Mouse (Mus musculus) R1 (cell line): ENCODE data around the gene Elac2.

ENCODE experiments used
- DNase-seq: peaks from one replicate; pipeline ENCODE4 v3.0.0-alpha.2; 2018; ENCODE audit warnings: low read depth, low spot score

Gene Elac2

DNA sequence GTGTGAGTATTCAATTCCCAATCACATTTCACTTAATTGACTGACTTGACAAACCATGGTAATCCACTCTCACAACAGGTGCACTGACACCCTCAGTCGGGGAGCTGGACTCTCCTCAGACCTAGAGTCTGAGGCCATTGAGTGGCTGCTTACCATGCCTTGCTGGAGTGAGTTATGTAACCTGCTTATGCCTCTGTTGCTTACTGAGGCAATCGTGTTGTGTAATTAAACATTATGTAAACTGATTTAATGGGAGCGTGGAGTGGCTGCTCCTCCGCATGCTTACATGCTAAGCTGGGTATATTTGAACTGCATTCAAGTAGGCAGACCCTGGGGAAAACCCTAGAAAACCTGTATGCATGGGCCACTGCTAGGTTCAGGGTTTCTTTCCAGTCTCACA is 41.9 kb downstream of the Elac2 start:
- no peak for DNase-seq

DNA sequence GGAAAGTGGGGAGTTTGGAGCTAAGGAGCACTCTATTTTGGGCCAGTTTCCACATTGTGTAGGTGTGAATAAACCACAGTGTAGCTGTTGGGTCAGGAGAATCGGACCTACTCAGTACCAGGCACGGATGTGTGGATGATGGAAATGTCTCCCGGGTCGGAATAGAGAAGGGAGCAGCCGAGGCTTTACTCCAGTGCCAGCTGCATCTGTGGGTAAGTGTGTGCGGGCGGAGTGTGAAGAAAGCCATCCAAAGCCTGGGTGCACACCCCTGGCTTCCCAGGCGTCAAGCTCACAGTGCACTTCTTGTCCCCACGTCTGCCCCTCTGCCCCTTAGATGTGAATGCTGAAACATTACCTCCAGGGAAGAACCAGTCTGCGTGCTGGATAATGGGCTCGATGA is 43.9 kb downstream of the Elac2 start:
- no peak for DNase-seq

DNA sequence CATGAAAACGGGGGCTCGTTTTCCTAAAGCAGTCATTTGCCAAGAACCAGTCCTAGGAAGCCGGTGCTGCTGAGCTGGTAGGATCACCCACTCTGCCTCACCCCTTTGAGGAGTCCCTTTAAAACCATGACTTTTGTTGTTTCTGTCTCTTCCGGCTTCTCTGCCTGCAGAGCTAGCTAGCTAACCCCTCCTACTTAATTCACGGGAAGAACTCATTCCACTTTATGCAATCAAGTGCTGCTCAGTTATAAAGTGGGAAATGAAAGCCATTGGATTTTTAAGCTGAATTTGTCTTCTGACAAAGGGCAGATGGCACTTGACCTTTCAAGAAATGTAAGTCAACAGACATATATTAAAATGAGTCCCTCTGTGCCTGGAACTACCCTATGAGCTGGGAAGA is 49.2 kb downstream of the Elac2 start:
- no peak for DNase-seq

DNA sequence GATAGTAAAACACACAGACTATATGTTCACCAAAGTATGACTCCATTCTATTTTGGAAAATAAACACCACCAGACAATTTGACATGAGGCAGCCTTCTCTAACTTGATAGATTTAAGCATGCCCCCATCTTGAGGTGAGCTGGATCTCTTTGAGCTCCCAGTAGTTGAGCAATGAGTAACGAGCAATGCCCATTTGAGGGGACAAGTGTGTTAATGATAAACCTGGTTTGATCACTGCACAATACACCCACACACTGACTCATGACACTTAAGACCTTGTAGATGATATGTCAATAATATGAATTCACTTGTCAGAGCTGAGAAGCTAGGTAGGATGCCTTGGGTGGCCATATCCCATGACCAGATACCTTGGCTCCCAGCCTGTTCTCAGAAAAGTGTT is 51.4 kb downstream of the Elac2 start:
- no peak for DNase-seq

DNA sequence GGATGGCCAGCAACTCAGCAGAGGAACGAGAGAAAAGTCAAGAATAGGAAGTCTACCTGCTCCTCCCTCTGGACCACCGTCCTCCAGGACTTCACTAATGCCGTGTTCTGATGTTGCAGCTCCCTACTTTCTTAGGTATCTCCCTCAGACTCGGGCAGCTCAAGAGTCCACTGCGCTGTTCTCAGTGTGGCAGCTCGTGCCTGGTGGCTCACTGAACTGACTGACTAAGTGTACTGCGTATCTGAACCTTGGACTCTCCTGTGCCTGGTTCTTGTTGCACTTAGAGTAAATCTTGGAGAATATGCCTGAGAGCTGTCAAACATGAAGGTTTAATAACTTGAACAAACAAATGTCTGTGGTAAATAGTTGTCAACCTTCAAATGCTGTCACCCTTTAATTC is 53.4 kb downstream of the Elac2 start:
- no peak for DNase-seq

DNA sequence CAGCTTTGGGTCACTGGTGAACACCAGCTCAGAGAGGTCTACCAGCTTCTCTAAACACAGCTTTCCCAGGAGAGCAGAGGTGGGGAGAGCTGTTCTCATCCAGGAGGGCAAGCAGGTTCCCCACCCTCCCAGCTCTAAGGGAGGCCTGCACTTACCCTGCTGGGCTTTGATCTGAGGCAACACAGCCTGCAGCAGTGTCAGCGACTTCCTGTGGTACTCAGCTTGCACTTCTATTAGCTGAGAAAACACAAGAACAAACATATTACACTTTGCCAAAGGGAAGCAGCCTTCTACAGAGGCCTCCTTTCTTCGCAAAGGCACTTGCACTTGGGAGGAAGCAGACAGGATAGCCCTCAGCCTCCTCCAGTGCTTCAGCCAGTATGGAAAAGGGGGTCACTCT is 60.2 kb downstream of the Elac2 start:
- DNase-seq: no peak

DNA sequence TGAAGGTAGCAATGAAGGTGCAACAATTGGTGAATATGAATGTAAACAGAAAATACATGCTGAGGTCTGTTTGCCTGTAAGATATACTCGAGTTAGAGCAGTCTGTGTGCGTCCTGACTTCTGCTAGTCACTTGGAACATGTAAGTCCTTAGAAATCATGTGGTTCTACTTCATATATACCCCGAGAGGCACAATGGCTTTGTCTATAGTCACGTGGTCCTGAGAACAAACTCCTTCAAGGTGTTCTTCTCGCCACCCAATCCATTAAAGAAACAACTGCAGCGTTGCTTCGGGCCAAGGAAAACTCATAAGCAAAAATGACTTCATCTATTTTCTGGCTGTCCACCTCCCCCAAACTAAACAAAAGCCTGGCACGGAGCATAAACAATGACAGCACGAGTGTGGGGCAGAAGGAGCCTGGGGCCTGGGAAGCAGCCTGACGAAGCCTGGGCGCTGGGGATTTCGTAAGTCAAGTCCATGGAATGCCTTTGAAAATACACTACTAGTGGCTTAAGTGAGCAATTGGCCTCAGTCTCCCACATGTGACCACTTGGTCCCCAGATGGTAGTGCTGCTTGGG is 60.8 kb downstream of the Elac2 start:
- DNase-seq: peak; percentile 15

DNA sequence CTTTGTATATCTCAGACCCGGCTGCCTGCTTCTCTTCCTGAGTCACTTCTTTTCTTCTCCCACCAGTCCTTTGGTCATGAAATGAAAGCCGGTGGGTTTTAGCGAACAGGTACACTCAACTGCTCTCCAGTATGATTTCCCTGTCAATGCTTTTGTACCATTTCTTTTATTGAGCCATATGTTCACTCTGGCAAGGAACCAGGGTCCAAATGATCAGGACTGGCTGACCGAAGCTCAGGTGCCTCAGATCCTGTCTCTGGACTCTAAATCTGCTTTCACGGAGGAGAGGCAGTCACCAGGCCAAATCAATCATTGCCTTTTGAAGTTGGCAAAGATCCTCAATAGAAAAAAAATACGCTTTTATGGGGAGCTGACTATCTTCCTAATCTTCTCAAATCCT is 61.7 kb downstream of the Elac2 start:
- DNase-seq: no peak

DNA sequence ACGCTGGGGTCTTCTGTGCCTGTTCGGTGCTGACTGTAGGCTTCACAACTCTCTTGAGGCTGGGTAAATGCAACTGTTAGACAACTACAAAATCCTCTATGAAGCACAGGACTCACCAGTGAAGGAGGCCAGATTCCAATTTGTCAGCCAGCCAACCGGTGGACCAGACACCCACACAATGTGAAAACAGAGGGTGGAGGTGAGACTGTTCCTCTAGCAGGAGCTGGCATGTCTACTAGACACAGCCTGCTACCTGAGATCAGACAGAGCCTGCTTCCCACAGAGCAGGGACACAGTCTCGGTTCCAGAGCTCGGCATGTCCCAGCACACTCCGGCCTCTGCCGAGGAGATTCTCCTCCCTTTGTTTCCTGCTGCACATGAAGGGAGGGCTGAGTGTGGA is 70.3 kb downstream of the Elac2 start:
- no peak for DNase-seq

DNA sequence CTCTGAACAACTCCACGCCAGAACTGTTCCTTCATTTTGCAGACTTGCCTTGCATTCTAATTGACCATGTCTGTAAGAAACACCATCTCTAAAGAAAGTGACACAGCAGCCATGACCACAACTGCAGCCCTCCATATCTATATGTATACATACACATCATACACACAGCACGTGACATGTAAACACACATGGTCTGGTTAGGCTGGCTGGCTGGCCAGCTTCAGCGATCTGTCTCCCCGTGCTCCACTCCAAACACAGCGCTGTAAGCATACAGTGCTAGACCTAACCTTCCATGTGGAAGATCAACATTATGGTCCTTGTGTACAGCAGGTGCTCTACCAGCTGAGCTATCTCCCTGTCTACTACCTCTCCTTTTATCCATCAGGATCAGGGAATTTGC is 72.0 kb downstream of the Elac2 start:
- no peak for DNase-seq
